Mouse (Mus musculus) Patski (cell line): Measurements from ENCODE around the gene Camk1d. TPM values are rescaled to one million over a fixed set of nuclear protein-coding genes. Genes with fewer than 3 reads are reported as not detected.

Experiments used
- ATAC-seq: fragments of 100-300 bp; one replicate; pipeline ENCODE4 v1.8.0; 2021
- CTCF ChIA-PET: fragments of 350-600 bp; sonication (Branson Sonifier 250); formaldehyde crosslinking; loops from one replicate; lab custom pipeline; 2022; ENCODE audit warnings: inconsistent platforms; lab: Charles Lee
- POLR2A ChIA-PET: fragments of 350-600 bp; sonication (Branson Sonifier 250); formaldehyde crosslinking; loops from one replicate; lab custom pipeline; 2022; ENCODE audit warnings: antibody characterized with exemption, inconsistent platforms; lab: Charles Lee
- DNase-seq: peaks from one replicate; pipeline ENCODE4 v3.0.0-alpha.2; 2011; ENCODE audit warnings: low read depth, low spot score
- H3K27me3 ChIP-seq: fragments of 371-371 bp; one replicate; pipeline ENCODE4 v1.5.1; 2021
- CTCF ChIP-seq: fragments of 100-300 bp; IDR thresholded peaks from one replicate; pipeline ENCODE4 v1.5.1; 2021
- in situ Hi-C: fragments of 300-500 bp; cut with MboI; formaldehyde crosslinking; loops from 3 replicates; pipeline ENCODE4 v1.11.1; 2018; ENCODE audit warnings: low pct_unique_long_range_greater_than_20kb, mixed read lengths
- polyA plus RNA-seq: library from polyadenylated mRNA; unstranded; gene quantifications from one replicate; pipeline ENCODE4 v1.2.3, GENCODE M21; 2021

Gene Camk1d
- polyA plus RNA-seq, 1 experiment from 2014 or later, result 2.0 TPM

- POLR2A ChIA-PET, result no interaction called here
- ATAC-seq (no peak), DNase-seq (no peak)
- H3K27me3 ChIP-seq, result peaks cover 2% of the 10 kb centered on the region
- CTCF ChIA-PET, result interaction anchor here (1.3 to 1.5 kb wide), 2 partner anchors 16 to 341 kb away, joined by 3 to 4 read pairs; no protein-coding TSS in a partner anchor
- in situ Hi-C loops, result no loop called here
- no peak for TF ChIP-seq CTCF
Measured at GRCm38 (mm10) chr2:5420621-5421196, 293.6 kb downstream of the Camk1d start.

- DNase-seq (no peak), ATAC-seq (no peak)
- peaks cover 2% of the 10 kb centered on the region for H3K27me3 ChIP-seq
- ChIA-PET POLR2A (no interaction called here), CTCF (interaction anchor here (2.8 kb wide), 1 partner anchor 12 kb away, joined by 10 read pairs; no protein-coding TSS in a partner anchor)
- no peak for TF ChIP-seq CTCF
- in situ Hi-C loops, result no loop called here
Measured at GRCm38 (mm10) chr2:5418802-5419201, 295.5 kb downstream of the Camk1d start.

- ATAC-seq, result no peak
- H3K27me3 ChIP-seq, result peaks cover 2% of the 10 kb centered on the region
- TF ChIP-seq CTCF, result no peak
- no peak for DNase-seq
- ChIA-PET CTCF (interaction anchor here (0.8 to 2.8 kb wide), 4 partner anchors 8 to 25 kb away, joined by 3 to 10 read pairs (median 3); no protein-coding TSS in a partner anchor), POLR2A (no interaction called here)
- in situ Hi-C loops, result no loop called here
Measured at GRCm38 (mm10) chr2:5417158-5418032, 296.9 kb downstream of the Camk1d start.

- no peak for ATAC-seq
- TF ChIP-seq CTCF, result no peak
- no peak for DNase-seq
- peaks cover 5% of the 10 kb centered on the region for H3K27me3 ChIP-seq
- ChIA-PET CTCF (no interaction called here), POLR2A (no interaction called here)
- in situ Hi-C loops, result no loop called here
Measured at GRCm38 (mm10) chr2:5411774-5412173, 302.5 kb downstream of the Camk1d start.

GRCm38 (mm10) chr2:5403850-5404249, 310.5 kb downstream of the Camk1d start:
- CTCF ChIA-PET, result interaction anchor here (0.7 to 1.8 kb wide), 10 partner anchors 9 to 402 kb away, joined by 3 to 5 read pairs (median 3); no protein-coding TSS in a partner anchor
- DNase-seq (no peak), ATAC-seq (no peak)
- POLR2A ChIA-PET, result no interaction called here
- H3K27me3 ChIP-seq, result no peaks in the 10 kb centered on the region
- peak; percentile 68 for TF ChIP-seq CTCF
- in situ Hi-C loops, result loop anchor here (5.0 kb wide), 1 partner anchor 317 kb away; no protein-coding TSS in a partner anchor

GRCm38 (mm10) chr2:5402036-5402435, 312.3 kb downstream of the Camk1d start:
- DNase-seq (no peak), ATAC-seq (no peak)
- ChIA-PET CTCF (interaction anchor here (1.7 kb wide), 1 partner anchor 312 kb away, joined by 4 read pairs; no protein-coding TSS in a partner anchor), POLR2A (no interaction called here)
- no peak for TF ChIP-seq CTCF
- H3K27me3 ChIP-seq, result no peaks in the 10 kb centered on the region
- in situ Hi-C loops, result loop anchor here (5.0 kb wide), 1 partner anchor 315 kb away; no protein-coding TSS in a partner anchor

- CTCF ChIA-PET, result interaction anchor here (6.0 kb wide), 1 partner anchor 308 kb away, joined by 49 read pairs; no protein-coding TSS in a partner anchor
- H3K27me3 ChIP-seq, result no peaks in the 10 kb centered on the region
- in situ Hi-C loops, result loop anchor here (25.0 kb wide), 1 partner anchor 486 kb away; the partner anchor contains the start of gene Phyh
- DNase-seq, result no peak
- no peak for ATAC-seq
- TF ChIP-seq CTCF, result no peak
- POLR2A ChIA-PET, result no interaction called here
Measured at GRCm38 (mm10) chr2:5398505-5398904, 315.8 kb downstream of the Camk1d start.

GRCm38 (mm10) chr2:5398043-5398442, 316.3 kb downstream of the Camk1d start:
- DNase-seq (no peak), ATAC-seq (no peak)
- H3K27me3 ChIP-seq, result no peaks in the 10 kb centered on the region
- POLR2A ChIA-PET, result no interaction called here
- CTCF ChIA-PET, result interaction anchor here (6.0 kb wide), 1 partner anchor 307 kb away, joined by 49 read pairs; no protein-coding TSS in a partner anchor
- no peak for TF ChIP-seq CTCF
- in situ Hi-C loops, result loop anchor here (25.0 kb wide), 1 partner anchor 486 kb away; the partner anchor contains the start of gene Phyh

GRCm38 (mm10) chr2:5397468-5397867, 316.8 kb downstream of the Camk1d start:
- ChIA-PET CTCF (interaction anchor here (6.0 kb wide), 1 partner anchor 307 kb away, joined by 49 read pairs; no protein-coding TSS in a partner anchor), POLR2A (no interaction called here)
- no peak for DNase-seq

GRCm38 (mm10) chr2:5396415-5396814, 317.9 kb downstream of the Camk1d start:
- no peak for ATAC-seq
- in situ Hi-C loops, result loop anchor here (25.0 kb wide), 1 partner anchor 484 kb away; the partner anchor contains the start of gene Phyh
- no peaks in the 10 kb centered on the region for H3K27me3 ChIP-seq
- DNase-seq, result no peak
- POLR2A ChIA-PET, result interaction anchor here (0.9 kb wide), 1 partner anchor 306 kb away, joined by 7 read pairs; no protein-coding TSS in a partner anchor
- CTCF ChIA-PET, result interaction anchor here (0.6 to 6.0 kb wide), 8 partner anchors 9 to 316 kb away, joined by 3 to 49 read pairs (median 4); no protein-coding TSS in a partner anchor
- TF ChIP-seq CTCF, result peak; percentile 58

More at GRCm38 (mm10) chr2:5397468-5397867, 316.8 kb downstream of the Camk1d start:
- TF ChIP-seq CTCF, result no peak
- no peak for ATAC-seq
- in situ Hi-C loops, result loop anchor here (25.0 kb wide), 1 partner anchor 485 kb away; the partner anchor contains the start of gene Phyh
- no peaks in the 10 kb centered on the region for H3K27me3 ChIP-seq
